Mouse (Mus musculus) thymus, postnatal 0 days (tissue): ENCODE measurements around the gene Hoxb2. TPM values are rescaled to one million over a fixed set of nuclear protein-coding genes. Genes with fewer than 3 reads are reported as not detected.

Experiments
- DNase-seq: peaks from one replicate; pipeline ENCODE4 v3.0.0-alpha.2; 2015; ENCODE audit warnings: low spot score
- microRNA counts: library from miRNA; unstranded; fragments of <30 nt; microRNA quantifications from one replicate; lab custom pipeline; 2015
- microRNA-seq: library from miRNA; unstranded; fragments of <30 nt; microRNA quantifications from one replicate; pipeline ENCODE4, GENCODE M21; 2016; ENCODE audit warnings: borderline number of aligned reads
- polyA plus RNA-seq: library from polyadenylated mRNA; unstranded; fragments of >200 nt; fragmentation: Nextera tagmentation; extraction: Ambion mirVana; gene quantifications from 2 replicates; pipeline ENCODE4 v1.2.1, GENCODE M21; 2015

Hoxb2 gene
- polyA plus RNA-seq, 1 experiment from 2014 or later: 1.3 TPM

- no peak for DNase-seq
Measured at GRCm38 (mm10) chr11:96397806-96398335, 47.5 kb downstream of the Hoxb2 start.

- DNase-seq: no peak
Measured at GRCm38 (mm10) chr11:96399923-96400322, 49.6 kb downstream of the Hoxb2 start.

MicroRNAs encoded within 50 kb of the gene (microRNA counts, 519-probe panel; counts per million panel counts)
- microRNA mmu-miR-10a (lab: Ali Mortazavi, UCI): 473 counts per million, percentile 71 among the panel's probes with 10 or more counts

Small RNA genes within 50 kb of the gene (microRNA-seq; reads per million reads assigned to microRNA genes)
- 1,238 reads per million, percentile 74 among the genes with 10 or more reads in this experiment for gene Mir10a

Other genes with a start within 250 kb of the Hoxb2 start
- 0.13 and 0.20 TPM in 2 replicates for gene Calcoco2, start 238.6 kb upstream of the Hoxb2 start, polyA plus RNA-seq
- 0.05 and 0.12 TPM in 2 replicates for gene Ttll6, start 216.7 kb upstream of the Hoxb2 start, polyA plus RNA-seq
- gene Hoxb13, start 156.2 kb upstream of the Hoxb2 start, polyA plus RNA-seq: 0.43 and 0.54 TPM in 2 replicates
- gene Hoxb9, start 79.1 kb upstream of the Hoxb2 start, polyA plus RNA-seq: 0.09 TPM in 1 of 2 replicates, not detected in the other
- not detected in 2 replicates for gene Hoxb8, start 68.6 kb upstream of the Hoxb2 start, polyA plus RNA-seq
- gene Hoxb7, start 63.9 kb upstream of the Hoxb2 start, polyA plus RNA-seq: 0.19 TPM in 1 of 2 replicates, not detected in the other
- 0.10 TPM in 1 of 2 replicates, not detected in the other for gene Hoxb6, start 58.0 kb upstream of the Hoxb2 start, polyA plus RNA-seq
- 0.15 and 0.16 TPM in 2 replicates for gene Hoxb5, start 47.2 kb upstream of the Hoxb2 start, polyA plus RNA-seq
- 0.09 and 0.20 TPM in 2 replicates for gene Hoxb4, start 32.3 kb upstream of the Hoxb2 start, polyA plus RNA-seq
- gene Hoxb3, start 27.2 kb upstream of the Hoxb2 start, polyA plus RNA-seq: 0.18 and 0.30 TPM in 2 replicates
- not detected in 2 replicates for gene Hoxb1, start 15.2 kb downstream of the Hoxb2 start, polyA plus RNA-seq
- 376 and 450 TPM in 2 replicates for gene Skap1, start 114.1 kb downstream of the Hoxb2 start, polyA plus RNA-seq